Mouse (Mus musculus) activated CD4-positive, CD25-positive, alpha-beta regulatory T cell, adult 9 weeks (primary cell): ENCODE results near the gene Sart3. TPM values are rescaled to one million over a fixed set of nuclear protein-coding genes. Genes with fewer than 3 reads are reported as not detected.

ENCODE experiments used
- polyA plus RNA-seq: library from polyadenylated mRNA; unstranded; fragments of 100-300 nt; shearing (Covaris generic); gene quantifications from one replicate; pipeline ENCODE4 v1.2.1, GENCODE M21; 2017

The Sart3 gene
- 44.5 TPM for polyA plus RNA-seq

GRCm38 (mm10) chr5:113772450-113772895 lies at the start of gene Sart3, which contains the start of gene Iscu:
Gene Sart3, minus strand, starts transcription at chr5:113772510.
Gene Iscu, plus strand, starts transcription at chr5:113772748.

GRCm38 (mm10) chr5:113800280-113800679 lies 28.0 kb upstream of the Sart3 start, which contains the start of gene Tmem119:
Gene Tmem119, minus strand, starts transcription at chr5:113800516.

GRCm38 (mm10) chr5:113735345-113736112 lies 36.8 kb downstream of the Sart3 start, which contains the start of gene Ficd:
Gene Ficd, plus strand, starts transcription at chr5:113735803.

GRCm38 (mm10) chr5:113724446-113724845 lies 47.9 kb downstream of the Sart3 start, which contains the start of gene 1700069L16Rik:
Gene 1700069L16Rik, minus strand, starts transcription at chr5:113724772.

Other genes with a start within 250 kb of the Sart3 start
- gene Cmklr1, start 122.1 kb downstream of the Sart3 start, polyA plus RNA-seq: not detected
- gene 1700069L16Rik, start 47.7 kb downstream of the Sart3 start, polyA plus RNA-seq: not detected
- 9.2 TPM for gene Ficd, start 36.7 kb downstream of the Sart3 start, polyA plus RNA-seq
- gene Iscu, start 238 bp upstream of the Sart3 start, polyA plus RNA-seq: 22.2 TPM
- gene Tmem119, start 28.0 kb upstream of the Sart3 start, polyA plus RNA-seq: not detected
- gene Selplg, start 60.1 kb upstream of the Sart3 start, polyA plus RNA-seq: 1,088 TPM
- 91.7 TPM for gene Coro1c, start 136.2 kb upstream of the Sart3 start, polyA plus RNA-seq
- gene Ssh1, start 221.4 kb upstream of the Sart3 start, polyA plus RNA-seq: 36.1 TPM
- gene Dao, start 231.2 kb upstream of the Sart3 start, polyA plus RNA-seq: 0.90 TPM